Mouse (Mus musculus) inflammation-experienced regulatory T-cells, adult 6 months (primary cell): ENCODE measurements around the gene Tnfrsf13c. TPM values are rescaled to one million over a fixed set of nuclear protein-coding genes. Genes with fewer than 3 reads are reported as not detected.

Experiments used
- ATAC-seq: one replicate; pipeline ENCODE4 v1.8.0; 2017
- polyA plus RNA-seq, 3 experiments: library from polyadenylated mRNA; unstranded; fragments of 100-300 nt; shearing (Covaris generic); gene quantifications; one replicate each; pipeline ENCODE4 v1.2.1; 2017

The Tnfrsf13c gene
- polyA plus RNA-seq, 3 experiments from 2014 or later, result 2.3 to 7.1 (median 4.8) TPM

DNA sequence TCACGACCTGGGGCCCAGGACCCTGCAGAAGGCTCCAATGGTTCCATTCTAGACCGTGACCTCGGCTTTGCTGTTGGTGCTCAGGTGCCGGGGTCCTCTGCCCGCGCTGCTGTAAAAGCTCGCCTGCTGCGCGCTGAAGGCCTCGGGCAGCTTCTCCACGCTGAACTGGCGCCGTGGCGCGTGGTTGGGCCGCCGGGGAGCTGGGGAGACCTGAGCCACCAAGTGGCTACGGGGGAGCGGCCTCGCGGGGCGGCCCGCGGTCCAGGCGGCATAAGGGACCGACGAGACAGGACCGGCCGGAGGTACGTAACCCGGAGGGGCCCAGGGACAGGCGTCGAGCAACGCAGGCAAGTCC lies 17.1 kb downstream of the Tnfrsf13c start:
- no peak for ATAC-seq

GRCm38 (mm10) chr15:82206365-82207104 lies 17.6 kb downstream of the Tnfrsf13c start:
- ATAC-seq, result no peak

- ATAC-seq, result no peak
Measured at GRCm38 (mm10) chr15:82204680-82205371, 19.3 kb downstream of the Tnfrsf13c start.

GRCm38 (mm10) chr15:82203611-82204351 lies 20.4 kb downstream of the Tnfrsf13c start:
- ATAC-seq, result no peak

DNA sequence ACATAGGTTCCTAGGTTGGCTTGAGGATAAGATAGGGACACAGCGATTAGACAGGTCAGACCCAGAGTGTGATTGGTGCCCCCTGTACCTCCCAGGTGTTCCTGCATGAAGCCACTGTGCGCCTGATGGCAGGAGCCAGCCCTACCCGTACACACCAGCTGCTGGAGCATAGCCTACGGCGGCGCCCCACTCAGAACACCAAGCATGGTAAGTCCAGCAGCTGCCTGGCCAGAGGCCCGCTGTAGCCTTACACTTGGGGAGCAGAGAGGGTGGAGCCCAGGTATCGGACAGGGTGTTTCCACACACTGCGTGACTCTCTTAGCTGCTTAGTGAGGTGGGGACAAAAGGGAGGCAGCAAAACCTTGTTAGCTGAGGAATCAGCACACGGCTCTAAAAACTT lies 21.1 kb downstream of the Tnfrsf13c start:
- ATAC-seq, result no peak

- no peak for ATAC-seq
Measured at GRCm38 (mm10) chr15:82202086-82202485, 22.1 kb downstream of the Tnfrsf13c start.

DNA sequence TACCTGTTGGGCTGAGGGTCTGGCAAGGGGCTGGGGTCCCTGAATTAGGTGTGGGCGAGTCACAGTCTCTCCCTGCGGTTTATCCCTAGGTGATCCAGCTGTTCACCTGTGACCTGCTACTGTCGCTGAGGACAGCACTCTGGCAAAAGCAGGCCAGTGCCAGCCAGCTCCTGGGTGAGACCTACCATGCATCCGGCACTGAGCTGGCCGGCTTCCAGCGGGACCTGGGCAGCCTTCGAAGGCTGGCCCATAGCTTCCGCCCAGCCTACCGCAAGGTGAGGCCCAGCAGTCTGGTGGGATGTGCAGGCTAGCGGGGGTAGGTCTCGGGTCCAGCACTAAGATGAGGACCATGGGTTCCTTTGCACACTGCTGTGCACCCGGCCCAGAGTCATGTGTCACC lies 24.6 kb downstream of the Tnfrsf13c start:
- ATAC-seq, result no peak

GRCm38 (mm10) chr15:82198342-82198741 lies 25.8 kb downstream of the Tnfrsf13c start:
- ATAC-seq, result no peak

GRCm38 (mm10) chr15:82197937-82198336 lies 26.2 kb downstream of the Tnfrsf13c start:
- no peak for ATAC-seq

DNA sequence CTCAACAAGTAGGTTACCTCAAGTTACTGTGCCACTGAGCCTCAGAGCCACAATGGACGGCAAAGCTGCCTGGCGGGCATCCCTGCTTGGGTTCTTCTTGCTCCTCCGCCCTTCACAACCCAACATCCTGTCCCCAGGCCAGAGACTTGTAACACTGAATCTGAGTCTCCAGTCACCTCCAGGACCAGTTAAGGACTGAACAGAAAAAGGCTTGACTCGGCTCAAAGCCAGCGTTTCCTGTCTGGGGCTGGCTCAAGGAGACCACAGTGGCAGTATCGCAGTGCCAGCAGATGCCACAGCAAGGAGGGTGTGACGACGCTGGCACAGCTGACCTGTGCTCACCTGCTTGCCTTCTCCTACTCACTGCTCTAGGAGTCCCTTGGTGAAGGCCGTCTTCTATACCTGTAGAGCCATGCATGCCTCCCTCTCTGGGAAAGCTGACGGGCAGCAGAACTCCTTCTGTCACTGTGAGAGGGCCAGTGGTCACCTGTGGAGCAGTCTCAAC lies 26.9 kb downstream of the Tnfrsf13c start:
- no peak for ATAC-seq

DNA sequence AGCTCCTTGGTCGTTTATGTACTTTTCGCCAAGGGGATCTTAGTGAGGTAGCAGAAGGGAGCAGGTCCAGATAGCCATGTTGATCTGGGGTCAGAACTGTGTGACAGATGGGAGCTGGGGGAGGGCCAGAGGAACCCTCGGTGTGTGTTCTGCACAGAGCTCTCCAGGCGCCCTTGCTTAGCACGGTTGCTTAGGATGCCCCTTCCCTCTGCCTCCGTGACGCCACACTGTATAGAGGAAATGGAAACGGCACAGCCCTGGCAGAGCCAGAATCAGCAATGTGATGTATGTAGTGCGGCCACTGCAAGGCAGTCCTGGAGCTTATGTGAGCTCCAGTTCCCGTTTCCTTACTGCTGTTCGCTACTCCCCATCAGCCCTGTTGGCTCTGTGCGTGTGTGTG lies 27.9 kb downstream of the Tnfrsf13c start:
- no peak for ATAC-seq

- no peak for ATAC-seq
Measured at GRCm38 (mm10) chr15:82192617-82193016, 31.6 kb downstream of the Tnfrsf13c start.

GRCm38 (mm10) chr15:82188481-82189240 lies 35.5 kb downstream of the Tnfrsf13c start:
- no peak for ATAC-seq

GRCm38 (mm10) chr15:82187924-82188323 lies 36.2 kb downstream of the Tnfrsf13c start:
- no peak for ATAC-seq

GRCm38 (mm10) chr15:82187401-82187800 lies 36.8 kb downstream of the Tnfrsf13c start:
- no peak for ATAC-seq

- ATAC-seq, result peak; percentile 82
Measured at GRCm38 (mm10) chr15:82186931-82187330, 37.2 kb downstream of the Tnfrsf13c start.

GRCm38 (mm10) chr15:82186131-82186530 lies 38.0 kb downstream of the Tnfrsf13c start:
- ATAC-seq, result no peak

DNA sequence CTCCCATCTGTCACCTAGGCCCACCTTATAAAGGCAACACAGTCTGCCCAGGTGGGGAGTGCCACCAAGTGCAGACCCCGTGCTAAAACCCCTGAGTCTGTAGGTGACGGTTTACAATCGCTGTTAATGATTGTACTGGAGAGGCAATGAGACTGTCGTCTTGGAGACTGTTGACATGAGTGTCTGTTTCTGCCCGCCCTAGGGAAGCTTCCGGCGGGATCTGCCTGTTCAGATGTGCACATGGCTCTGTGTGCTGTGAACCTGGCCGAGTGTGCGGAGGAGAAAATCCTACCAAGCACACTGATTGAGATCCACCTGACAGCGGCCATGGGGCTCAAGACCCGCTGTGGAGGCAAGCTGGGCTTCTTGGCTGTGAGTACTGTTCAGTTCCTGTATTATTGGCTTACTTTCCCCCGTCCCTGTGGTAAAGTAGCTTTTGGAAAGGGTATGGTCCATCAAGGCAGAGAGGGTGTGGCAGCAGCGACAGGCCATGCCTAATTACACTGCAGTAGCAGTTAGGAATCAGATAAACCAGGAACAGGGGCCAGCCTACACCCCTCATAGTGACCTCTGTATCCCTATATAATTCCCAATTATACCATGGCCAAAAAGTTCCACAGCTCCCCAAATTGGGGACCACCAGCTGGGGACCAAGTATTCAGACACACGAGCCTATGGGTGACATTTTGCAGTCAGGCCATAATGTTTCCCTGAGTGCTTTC lies 38.9 kb downstream of the Tnfrsf13c start:
- ATAC-seq, result no peak

- no peak for ATAC-seq
Measured at GRCm38 (mm10) chr15:82184656-82185055, 39.5 kb downstream of the Tnfrsf13c start.

DNA sequence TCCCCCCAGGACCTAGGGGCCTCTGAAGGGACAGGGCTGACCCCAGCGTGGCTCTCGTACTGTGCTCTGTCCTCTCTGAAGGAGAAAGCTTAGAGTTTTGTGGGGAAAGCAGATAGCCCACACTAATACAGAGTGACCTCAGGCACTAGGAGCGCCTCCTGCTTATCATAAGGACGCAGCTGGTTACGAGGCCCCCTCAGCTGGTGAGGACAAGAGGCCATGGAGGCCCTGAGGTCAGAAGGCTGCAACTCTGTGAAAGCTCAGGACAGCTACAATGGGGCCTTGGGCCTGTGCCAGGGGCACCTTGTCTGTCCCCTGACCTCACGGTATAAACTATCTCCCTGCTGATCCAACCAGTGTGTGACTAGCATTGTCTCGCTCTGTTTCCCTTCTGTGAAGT lies 40.0 kb downstream of the Tnfrsf13c start:
- no peak for ATAC-seq

GRCm38 (mm10) chr15:82183596-82183995 lies 40.6 kb downstream of the Tnfrsf13c start:
- no peak for ATAC-seq

DNA sequence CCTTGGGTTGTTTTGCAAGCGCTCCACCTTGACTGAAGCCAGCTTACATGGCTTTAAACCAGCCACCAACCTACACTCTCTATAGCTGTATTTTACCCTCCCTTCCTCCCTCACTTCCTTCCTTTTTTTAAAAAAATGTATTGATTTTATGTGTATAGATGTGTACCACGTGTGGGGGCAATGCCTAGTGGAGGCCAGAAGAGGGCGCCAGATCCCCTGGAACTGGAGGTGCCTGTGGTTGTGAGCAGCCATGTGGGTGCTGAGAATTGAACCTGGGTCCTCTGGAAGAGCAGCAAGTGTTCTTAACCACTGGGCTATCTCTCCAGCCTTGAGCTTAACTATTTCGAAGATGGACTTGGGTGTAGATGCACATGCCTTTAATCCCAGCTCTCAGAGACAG lies 41.9 kb downstream of the Tnfrsf13c start:
- no peak for ATAC-seq
